Mouse (Mus musculus): ENCODE data around the gene Atp23.

The Atp23 gene

GRCm38 (mm10) chr10:126911479-126911878 lies 10.3 kb upstream of the Atp23 start:
- DNase-seq (ENCODE audit: low spot score) = no peak

GRCm38 (mm10) chr10:126906811-126907210 lies 5.7 kb upstream of the Atp23 start:
- no peak for DNase-seq (ENCODE audit: low spot score)

GRCm38 (mm10) chr10:126905650-126906075 lies 4.5 kb upstream of the Atp23 start:
- DNase-seq (ENCODE audit: low spot score) = peak; percentile 95

- DNase-seq (ENCODE audit: low spot score) = no peak
Measured at GRCm38 (mm10) chr10:126905086-126905485, 3.9 kb upstream of the Atp23 start.

GRCm38 (mm10) chr10:126904221-126904620 lies 3.1 kb upstream of the Atp23 start:
- no peak for DNase-seq (ENCODE audit: low spot score)

- no peak for DNase-seq (ENCODE audit: low spot score)
Measured at GRCm38 (mm10) chr10:126901488-126901843, 311 bp upstream of the Atp23 start.

- DNase-seq (ENCODE audit: low spot score) = no peak
Measured at GRCm38 (mm10) chr10:126895891-126896290, 5.3 kb downstream of the Atp23 start.

- DNase-seq (ENCODE audit: low spot score) = no peak
Measured at GRCm38 (mm10) chr10:126894061-126894460, 7.1 kb downstream of the Atp23 start.

- no peak for DNase-seq (ENCODE audit: low spot score)
Measured at GRCm38 (mm10) chr10:126893145-126893544, 8.0 kb downstream of the Atp23 start.

- DNase-seq (ENCODE audit: low spot score) = no peak
Measured at GRCm38 (mm10) chr10:126873755-126874154, 27.4 kb downstream of the Atp23 start.

GRCm38 (mm10) chr10:126872256-126872655 lies 28.9 kb downstream of the Atp23 start:
- DNase-seq (ENCODE audit: low spot score) = no peak

GRCm38 (mm10) chr10:126869372-126870318 lies 31.5 kb downstream of the Atp23 start:
- peak; percentile 54 for DNase-seq (ENCODE audit: low spot score)

GRCm38 (mm10) chr10:126865284-126865683 lies 35.9 kb downstream of the Atp23 start:
- DNase-seq (ENCODE audit: low spot score) = no peak

GRCm38 (mm10) chr10:126862193-126862592 lies 39.0 kb downstream of the Atp23 start:
- no peak for DNase-seq (ENCODE audit: low spot score)

GRCm38 (mm10) chr10:126853286-126853685 lies 47.9 kb downstream of the Atp23 start:
- DNase-seq (ENCODE audit: low spot score) = peak; percentile 14

- DNase-seq (ENCODE audit: low spot score) = peak; percentile 43
Measured at GRCm38 (mm10) chr10:126845309-126845911, 55.7 kb downstream of the Atp23 start.

GRCm38 (mm10) chr10:126844689-126845088 lies 56.5 kb downstream of the Atp23 start:
- DNase-seq (ENCODE audit: low spot score) = no peak

- DNase-seq (ENCODE audit: low spot score) = no peak
Measured at GRCm38 (mm10) chr10:126840266-126840665, 60.9 kb downstream of the Atp23 start.

GRCm38 (mm10) chr10:126833006-126833405 lies 68.1 kb downstream of the Atp23 start:
- no peak for DNase-seq (ENCODE audit: low spot score)

- no peak for DNase-seq (ENCODE audit: low spot score)
Measured at GRCm38 (mm10) chr10:126831329-126831728, 69.8 kb downstream of the Atp23 start.

GRCm38 (mm10) chr10:126828618-126829017 lies 72.5 kb downstream of the Atp23 start:
- DNase-seq (ENCODE audit: low spot score) = no peak

GRCm38 (mm10) chr10:126827941-126828593 lies 73.1 kb downstream of the Atp23 start:
- DNase-seq (ENCODE audit: low spot score) = no peak

- no peak for DNase-seq (ENCODE audit: low spot score)
Measured at GRCm38 (mm10) chr10:126826982-126827381, 74.2 kb downstream of the Atp23 start.
